Mouse (Mus musculus): Measurements from ENCODE around the gene Tmem60.

The Tmem60 gene

DNA sequence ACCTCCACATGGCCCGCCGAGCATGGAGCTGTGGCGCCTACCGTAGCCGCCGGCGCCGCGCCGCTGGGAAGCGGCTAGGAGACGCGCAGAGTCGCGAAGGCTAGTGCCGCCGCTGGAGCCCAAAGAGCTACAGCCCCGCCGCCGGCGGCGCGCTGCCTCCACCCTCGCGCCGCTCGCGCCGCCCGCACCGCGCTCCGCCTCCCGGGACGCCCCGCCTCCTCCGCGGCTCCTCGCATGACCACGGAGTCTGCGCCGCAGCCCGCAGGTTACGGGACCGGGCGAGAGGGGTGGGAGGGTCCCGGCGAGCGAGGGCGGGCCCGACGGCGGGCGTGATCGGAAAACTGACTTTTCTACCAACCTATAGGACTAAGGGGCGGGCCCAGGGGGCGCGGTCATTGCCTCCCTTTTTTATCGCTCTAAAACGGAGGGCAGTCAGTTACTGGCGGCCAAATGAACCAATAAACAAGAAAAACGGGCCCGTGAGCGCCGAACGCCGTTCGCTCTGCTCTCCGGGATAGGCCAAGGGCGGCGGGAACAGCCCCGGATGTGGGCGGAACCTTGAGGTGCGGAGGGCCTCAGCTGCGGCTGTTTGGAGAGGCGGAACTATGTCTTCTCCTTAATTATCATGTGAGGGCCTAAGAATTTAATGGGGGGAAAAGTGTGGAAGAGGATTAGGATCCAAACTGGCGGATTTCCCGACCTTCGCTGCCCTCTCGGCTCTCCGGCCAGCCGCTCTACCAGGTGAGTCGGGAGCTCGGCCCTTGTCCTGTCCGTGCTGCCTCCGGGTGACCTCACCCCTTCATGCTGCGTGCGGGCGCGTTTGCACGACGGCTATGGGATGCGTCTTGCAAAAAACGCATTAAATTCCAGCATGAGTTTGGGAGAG, at the start of gene Tmem60, which contains the start of gene Phtf2:
Tmem60 (plus strand) TSS at position 277 of the 886 bp plus-strand sequence.
Phtf2 (minus strand) TSS at position 210 of the 886 bp plus-strand sequence.
- DNase-seq: peak; percentile 99

DNA sequence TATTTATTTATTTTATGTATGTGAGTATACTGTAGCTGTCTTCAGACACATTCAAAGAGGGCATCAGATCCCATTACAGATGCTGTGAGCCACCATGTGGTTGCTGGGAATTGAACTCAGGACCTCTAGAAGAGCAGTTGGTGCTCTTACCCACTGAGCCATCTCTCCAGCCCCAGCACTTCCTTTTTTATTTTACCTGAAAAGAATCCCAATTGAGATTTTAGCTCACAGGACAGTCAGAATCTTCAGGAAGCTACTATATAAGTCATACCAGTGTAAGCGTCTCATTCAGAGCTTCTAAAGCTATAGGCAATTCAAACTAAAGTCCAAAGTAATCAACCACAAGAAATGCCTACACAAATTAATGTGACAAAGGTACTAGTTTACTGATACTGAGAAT, 47.6 kb upstream of the Tmem60 start:
- no peak for DNase-seq

DNA sequence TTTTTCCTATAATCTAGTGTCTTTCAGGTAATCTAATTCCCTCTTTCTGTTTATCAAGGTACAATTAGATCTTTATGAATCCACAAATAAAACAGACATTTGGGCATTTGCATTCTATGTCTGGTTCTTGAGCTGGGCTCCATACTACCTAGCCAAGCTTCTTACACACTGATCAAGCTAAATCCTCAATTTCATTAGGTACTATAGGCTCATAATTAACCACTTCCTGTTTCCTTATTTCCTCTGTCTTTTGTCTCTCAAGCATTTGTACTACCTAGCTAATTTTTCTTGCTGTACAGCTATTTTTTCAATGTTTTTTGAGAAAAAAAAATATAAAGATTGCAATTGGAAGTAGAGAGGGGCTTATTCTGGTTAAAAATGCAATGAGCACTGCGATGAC, 44.9 kb upstream of the Tmem60 start:
- DNase-seq: no peak

DNA sequence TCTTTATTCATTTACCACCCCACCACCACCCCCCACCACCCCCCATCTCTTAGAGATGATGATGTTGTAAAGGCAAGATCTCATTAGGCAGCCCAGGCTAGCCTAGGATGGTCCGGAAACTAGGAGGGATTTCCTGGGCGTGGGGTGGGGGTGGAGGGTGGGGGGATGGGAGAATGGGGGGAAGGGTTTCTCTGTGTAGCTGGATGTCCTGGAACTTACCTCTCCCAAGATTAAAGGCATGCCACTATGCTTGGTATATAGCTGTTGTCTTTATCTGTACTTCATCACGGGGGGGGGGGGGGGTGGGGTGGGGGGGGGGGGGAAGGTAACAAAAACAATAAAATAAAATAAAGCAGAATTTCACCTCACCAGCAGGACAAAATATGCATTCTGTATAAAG, 38.6 kb upstream of the Tmem60 start:
- no peak for DNase-seq

DNA sequence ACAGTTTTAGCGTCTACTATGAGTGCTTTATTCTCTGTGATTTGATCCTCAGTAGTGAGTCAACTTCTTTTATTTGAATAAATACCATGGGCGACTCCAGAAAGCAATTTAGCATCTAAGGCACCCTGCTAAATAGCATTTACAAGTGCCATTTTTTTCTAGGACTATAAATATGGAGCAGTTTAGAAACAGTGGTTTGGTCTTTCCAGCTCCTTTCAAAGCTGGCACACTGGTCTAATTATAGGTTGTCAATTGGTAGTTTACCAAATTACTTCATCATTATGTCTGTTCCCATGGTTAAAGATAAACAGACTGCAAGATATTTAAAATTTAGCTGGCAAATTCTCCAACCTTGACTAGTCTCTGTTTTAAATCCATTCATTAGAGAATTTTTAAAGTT, 38.2 kb upstream of the Tmem60 start:
- DNase-seq: no peak

DNA sequence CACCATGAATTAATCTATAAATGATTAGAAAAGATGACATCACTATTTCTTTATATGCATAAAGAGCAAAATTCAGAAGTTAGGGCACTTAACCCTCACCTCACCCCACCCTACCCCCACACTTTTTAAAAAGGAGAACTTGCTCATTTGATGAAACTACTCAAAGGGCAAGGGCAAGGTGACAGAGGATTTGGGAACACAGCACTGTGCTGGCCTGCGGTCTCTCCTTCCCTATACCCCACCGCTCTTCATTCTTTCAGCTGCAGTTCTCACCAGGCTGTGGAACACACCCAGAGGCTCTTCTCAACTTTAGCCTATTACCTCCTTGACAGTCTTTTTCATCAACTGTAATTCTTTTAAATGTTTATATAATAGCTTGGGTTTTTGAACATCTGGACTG, 35.0 kb upstream of the Tmem60 start:
- DNase-seq: no peak

DNA sequence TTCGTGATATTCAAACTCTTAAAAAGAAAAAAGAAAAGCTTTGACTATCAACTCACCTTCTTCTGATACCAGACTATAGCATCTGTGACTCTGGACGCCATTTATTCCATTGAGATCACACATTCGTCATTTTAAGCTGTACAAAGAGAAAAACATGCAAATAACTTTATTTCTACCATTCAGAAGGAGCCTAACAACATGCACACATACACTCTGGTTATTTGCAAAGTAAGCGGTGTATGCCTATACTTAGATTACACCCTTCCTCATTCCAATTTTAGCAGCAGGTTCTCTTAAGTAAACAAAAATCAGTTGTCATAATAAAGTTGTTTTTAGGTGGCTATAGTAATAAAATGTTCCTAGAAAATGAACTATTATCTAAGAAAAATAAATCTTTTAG, 26.9 kb upstream of the Tmem60 start:
- DNase-seq: no peak

DNA sequence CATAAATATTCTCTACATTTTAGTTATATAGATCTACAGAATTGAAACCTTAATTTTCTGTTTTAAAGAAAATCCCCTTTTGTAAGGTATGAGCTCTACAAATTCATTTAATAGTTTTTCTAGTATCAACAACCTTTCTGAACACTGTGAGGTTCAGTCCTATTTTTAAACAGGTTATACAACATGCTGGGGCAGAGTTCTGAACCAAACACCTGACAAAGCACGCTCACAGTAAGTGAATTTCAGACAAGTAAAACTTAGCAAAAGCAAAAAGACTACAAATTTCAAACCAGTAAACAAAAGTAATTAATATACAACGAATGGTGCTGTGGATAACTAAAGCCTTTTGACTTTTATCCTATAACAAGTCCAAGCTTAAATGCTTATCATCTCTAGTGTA, 23.6 kb upstream of the Tmem60 start:
- DNase-seq: no peak

DNA sequence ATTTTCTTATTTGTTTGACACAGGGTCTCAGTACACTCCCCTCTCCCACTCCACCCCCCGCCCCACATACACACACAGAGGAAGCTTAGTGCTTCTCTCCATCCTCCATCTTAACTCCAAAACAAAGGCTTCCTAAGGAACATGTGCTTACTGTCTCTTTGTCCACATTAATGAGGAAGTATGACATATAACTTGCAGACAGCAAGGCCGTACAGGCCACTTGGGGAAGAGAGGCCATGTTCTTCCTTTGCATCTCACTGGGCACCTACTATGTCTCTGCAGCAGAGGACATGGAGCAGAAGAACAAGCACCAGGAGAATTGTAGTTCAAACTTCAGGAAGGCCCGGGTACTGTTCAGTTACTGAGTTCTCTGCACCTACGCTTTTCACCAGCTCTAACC, 21.4 kb upstream of the Tmem60 start:
- no peak for DNase-seq

DNA sequence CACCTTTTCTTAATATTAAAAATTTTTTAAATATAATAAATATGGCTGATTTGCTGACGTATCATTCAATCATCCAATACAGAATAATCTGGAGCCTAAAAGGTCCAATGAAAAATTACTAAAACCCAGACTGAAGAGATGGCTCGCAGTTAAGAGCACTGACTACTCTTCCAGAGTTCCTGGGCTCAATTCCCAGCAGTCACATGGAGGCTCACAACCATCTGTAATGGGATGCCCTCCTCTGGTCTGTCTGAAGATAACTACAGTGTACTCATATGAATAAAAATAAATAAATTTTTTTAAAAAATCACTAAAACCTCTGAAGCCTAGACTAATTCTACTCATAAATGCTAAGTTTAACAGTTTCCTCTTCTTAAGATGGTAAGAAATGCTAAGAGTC, 20.1 kb upstream of the Tmem60 start:
- no peak for DNase-seq

DNA sequence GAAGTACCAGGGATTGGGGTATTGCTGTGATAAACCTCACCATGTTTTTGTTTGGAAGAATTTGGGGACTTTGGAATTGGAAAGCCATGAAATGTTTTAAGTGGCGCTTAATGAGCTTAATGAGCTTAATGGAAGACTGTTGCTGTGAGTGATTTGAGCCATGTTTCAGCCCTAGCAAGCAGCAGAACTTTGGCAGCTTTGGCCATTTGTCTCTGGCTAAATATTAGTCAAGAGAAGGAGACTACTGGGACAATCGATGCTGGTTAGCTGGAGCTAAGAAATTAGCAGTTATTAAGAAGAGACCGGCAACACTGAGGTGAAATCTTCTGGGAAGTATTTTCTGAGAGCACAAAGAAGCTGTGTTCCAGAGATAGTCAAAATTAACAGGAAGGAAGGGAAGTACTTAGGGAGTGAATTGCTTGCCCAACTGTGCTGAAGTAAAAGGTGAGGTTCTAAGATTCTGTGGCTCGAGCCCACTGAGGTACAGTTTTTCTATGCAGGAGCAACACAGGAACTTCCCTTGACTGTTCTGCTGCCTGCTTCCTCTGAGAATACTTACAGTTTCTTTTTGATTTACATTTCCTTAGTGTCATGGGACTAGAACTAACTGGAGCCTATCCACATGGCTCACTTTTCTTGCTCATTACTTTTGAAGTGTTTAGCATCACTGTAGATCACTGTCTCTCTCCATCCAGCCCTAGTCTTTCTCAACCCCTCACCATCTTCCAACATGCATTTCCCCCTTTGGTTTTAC, 17.6 kb upstream of the Tmem60 start:
- DNase-seq: no peak

DNA sequence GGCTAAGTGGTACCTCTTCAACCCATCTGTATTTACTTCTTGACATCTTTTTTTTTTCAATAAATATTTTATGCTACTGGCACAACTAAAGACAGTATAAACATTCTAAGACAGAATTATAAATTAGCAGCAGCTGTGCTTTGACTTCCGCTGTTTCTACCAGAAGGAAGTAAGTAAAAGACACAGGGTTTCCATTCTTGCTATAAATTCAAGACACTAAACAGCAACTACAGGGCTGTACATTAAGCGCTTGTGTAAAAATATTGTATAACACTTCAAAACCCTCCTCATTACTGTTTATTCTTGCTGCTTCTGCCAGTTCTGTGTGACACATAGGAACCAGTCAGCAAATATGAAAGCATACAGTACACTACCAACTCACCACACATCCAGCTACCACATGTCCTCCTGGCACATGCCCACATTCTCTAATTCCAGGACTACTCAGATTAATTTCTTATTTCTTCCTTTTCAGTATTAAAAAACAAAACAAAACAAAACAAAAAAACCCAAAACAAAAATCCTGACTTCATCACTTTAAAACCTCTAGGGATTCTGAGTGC, 16.7 kb upstream of the Tmem60 start:
- DNase-seq: no peak

DNA sequence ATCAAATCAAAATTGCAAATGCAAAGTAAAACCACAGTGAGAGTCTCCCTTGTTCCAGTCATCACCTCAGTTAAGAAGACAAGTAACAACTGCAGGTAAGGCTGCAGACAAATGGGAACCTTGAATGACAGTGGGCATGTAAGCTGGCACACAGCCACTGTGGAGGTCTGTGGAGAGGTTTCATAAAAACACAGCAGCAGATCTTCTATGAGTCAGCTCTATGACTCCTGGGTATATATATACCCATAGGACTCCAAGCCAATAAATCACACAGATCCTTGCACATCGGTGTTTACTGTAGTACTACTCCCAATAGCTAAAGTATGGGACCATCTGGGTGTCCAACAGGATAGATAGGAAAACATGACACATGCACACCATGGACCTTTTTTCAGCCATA, 8.8 kb upstream of the Tmem60 start:
- no peak for DNase-seq

DNA sequence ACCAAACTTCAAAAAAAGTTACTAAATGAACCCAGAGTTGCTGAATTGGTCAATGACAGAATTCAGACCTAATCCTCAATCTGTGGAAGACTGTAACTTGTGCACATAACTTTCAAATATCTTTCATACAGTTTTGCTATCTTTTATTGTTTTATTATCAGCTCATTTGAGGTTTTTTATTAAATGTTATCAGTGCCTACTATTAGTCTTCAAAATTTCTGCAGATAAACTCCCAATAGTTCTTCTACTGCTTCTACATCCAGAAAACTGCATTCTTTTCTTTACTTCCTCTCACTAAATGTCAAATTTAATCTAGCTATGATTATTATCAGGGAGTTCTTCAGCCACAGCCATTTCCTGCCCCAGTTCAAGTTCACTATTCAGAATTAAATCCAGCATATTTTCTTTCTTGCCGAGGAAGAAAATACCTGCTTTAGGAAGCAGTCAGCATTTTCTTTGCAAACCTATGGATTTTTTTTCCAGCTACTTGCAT, 5.0 kb upstream of the Tmem60 start:
- no peak for DNase-seq

DNA sequence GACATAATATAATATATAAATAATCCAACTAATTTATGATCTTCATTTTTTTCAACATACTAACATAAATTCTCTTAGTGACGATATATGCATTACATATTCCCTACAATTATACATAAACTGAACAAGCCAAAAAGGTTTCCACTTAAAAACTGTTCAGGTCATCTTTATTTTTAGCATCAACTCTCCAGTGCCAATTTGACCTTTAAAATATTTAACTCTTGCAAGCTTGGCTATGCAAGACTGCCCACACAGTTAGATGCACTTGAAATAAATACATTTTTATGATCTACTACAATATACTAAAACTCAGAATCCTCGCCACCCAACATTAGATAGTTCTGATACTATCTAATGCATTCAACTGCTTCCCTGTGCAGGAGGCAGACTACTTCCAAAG, 1.6 kb upstream of the Tmem60 start:
- DNase-seq: no peak

DNA sequence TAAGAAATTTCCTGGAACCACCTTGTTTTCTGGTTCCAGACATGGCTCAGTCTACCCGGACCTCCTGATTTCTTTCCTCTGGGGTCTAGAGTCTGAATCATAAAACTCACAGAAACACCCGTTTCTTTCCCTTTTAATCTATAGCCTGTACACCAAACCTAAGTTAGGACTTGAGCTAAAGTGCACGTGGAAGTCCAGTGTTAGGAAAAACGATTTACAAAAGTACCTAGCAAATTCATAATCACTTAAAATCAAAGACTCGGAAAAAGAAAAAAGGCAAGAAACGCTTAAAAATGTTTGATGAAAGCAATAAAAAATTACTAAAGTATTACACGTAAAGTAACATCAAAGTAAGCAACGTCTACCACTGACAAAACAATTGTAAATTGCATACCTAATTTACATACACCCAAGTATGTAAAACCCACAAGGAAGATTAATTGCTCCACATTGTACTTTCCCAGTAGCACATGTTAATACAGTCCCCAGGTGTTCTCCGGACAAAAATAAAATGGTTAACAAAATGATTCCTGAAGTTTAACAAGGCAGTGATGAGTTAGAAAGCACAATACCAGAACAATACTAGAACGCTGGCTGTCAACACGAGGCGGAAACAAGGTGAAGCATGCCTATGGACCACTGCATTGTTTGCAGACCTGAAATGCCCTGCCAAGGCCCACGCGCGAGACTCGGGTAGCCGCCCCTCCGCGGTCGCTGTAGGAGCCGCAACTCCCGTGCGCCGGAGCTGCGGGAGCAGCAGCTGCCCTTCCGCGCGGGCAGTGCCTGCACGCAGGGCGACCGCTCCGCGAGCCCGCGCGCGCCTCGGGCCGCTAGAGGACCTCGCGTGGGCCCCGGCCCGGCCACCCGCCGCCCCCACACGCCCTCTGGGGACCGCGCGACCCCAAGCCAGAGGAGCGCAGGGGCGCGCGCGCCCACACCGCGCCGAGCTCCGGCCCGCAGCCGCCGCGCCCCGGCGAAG, 905 bp upstream of the Tmem60 start:
- peak; percentile 54 for DNase-seq

DNA sequence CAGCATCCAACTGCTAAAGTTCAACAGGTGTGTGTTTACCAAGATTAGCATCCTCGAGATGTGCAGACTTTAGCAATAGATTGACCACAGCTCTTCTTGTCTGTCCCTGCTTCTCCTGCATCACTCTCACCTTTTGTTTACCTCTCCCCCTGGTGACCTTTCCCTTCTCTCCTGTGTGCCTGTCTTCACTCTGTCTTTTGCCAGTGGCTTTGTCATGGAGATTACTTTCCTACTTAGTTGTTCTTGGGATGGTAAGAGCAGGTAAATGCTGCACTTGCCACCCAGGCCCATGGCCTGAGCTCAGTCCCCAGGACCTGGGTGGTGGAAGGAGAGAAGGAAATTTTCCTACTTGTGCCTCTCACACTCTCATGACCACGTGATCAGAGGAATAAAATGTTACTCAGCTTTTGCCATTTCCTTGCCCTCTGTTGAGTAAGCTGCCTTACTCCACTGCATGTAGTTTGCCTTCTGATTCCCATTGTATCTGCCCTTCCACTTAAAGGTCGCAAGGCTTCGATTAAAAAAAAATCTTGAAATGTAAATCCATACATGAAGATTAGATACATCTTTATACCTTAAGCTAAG, 2.1 kb downstream of the Tmem60 start:
- no peak for DNase-seq

DNA sequence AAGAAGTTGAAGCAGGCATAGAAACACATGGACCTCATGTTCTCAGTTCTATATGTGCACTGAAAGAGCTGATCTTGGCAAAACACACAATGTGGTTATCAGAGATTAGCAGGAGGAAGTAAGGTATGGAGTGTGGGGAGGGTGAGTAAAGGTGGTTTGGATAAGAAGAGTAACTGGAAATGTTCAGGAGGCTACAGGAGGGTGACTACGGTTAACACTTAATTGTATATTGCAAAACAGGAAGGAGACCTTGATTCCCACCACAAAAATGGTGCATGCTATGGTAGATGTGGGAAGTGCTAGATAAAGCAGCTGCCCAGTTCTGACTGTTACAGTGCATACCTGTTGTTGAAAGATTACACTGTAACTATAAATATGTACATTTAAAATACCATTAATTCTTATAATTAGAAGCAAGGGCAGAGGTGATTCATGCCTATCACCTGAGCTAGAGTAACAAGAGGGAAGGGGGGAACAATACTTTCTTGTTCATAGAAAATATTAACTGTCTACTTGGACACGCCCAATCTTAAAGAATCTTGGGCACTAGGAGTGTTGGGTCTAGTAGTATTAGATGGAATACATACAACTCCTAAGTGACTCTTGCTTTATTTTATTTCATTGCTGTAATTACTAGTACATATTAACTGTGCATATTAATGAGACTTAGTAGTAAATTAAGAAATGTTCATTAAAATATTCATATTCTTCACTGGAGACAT, 15.6 kb downstream of the Tmem60 start:
- no peak for DNase-seq

DNA sequence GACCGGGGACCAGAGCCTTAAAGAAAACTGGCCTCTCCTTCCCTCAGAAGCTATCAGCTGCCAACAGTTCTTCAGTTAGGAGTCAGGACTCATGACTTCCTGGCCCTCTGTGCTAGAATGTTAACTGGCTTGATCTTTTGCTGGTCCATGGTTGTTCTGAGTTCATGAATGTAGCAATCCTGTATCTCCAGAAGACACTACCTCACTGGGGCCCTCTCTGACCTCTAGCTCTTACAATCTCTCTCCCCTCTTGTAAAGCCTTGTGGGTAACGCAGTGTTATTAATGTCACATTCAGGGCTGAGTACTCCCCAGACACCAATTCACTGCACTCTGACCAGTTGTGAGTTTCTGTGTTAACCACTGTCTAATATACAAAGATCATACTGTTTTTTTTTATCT, 22.7 kb downstream of the Tmem60 start:
- no peak for DNase-seq

DNA sequence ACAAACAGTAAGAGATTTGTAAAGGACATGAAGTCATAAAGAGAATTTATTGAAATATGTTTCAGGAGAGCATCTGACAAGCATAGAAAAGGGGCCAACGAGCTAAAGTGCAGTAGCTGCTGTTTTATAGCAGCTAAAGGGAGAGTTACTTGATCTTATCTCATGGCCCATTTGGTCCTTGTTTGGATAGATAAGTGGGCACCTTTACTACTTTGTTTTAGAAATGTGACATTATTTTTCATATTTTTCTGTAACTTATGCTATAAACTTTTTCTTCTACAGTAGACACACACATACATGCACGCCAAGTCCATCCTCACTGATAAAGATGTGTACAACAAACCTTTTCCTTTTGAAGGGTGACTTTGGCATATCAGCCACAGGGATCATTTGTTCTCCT, 23.4 kb downstream of the Tmem60 start:
- DNase-seq: no peak

DNA sequence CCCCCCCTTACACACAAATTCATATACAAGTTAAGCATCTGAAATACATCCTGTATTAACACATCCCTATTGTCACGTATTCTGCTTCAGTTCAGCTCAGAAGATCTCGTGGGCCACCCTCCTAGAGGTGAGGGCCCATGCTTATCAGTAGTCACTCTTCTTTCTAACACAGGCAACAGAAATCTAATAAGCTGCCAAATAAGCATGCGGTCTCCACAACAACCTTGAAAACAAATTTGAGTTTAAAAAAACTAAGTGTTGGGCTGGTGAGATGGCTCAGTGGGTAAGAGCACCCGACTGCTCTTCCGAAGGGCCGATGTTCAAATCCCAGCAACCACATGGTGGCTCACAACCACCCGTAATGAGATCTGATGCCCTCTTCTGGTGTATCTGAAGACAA, 24.2 kb downstream of the Tmem60 start:
- DNase-seq: no peak

Measured in right cerebral cortex, postnatal 25 days (tissue).